Mouse (Mus musculus): ENCODE results near the gene Tent4b.

GRCm38 (mm10) chr8:88265511-88265910 lies 66.5 kb downstream of the Tent4b start:
- TF ChIP-seq CTCF (IDR thresholded peaks at IDR 0.05; ENCODE audit: control insufficient read depth, insufficient read depth, insufficient read length) = no peak
- no peak for TF ChIP-seq MYOG (IDR thresholded peaks at IDR 0.05; ENCODE audit: control insufficient read depth, extremely low read depth, insufficient read length)
- TF ChIP-seq MAX (IDR thresholded peaks at IDR 0.05) = no peak

All from C2C12 (cell line).